Mouse (Mus musculus): ENCODE results near the gene Mid1ip1. TPM values are rescaled to one million over a fixed set of nuclear protein-coding genes. Genes with fewer than 3 reads are reported as not detected.

Gene Mid1ip1
- 10 to 100 TPM; 63.9 to 77.5 TPM for total RNA-seq (2021)
- long read RNA-seq, experiment 1, transcript Mid1ip1-202 (2 exons, 2,022 nt) = minor isoform, 21 of 156 reads
- long read RNA-seq, experiment 1, transcript Mid1ip1-201 (2 exons, 2,019 nt) = major isoform, 119 of 156 reads
- long read RNA-seq, experiment 1, partial matches to known transcripts = 0 of 156 reads
- long read RNA-seq, experiment 1, other reads (novel, unspliced or antisense) = 13 of 156 reads
- long read RNA-seq, experiment 2, transcript Mid1ip1-202 (2 exons, 2,022 nt) = minor isoform, 22 of 121 reads
- long read RNA-seq, experiment 2, transcript Mid1ip1-201 (2 exons, 2,019 nt) = major isoform, 85 of 121 reads
- long read RNA-seq, experiment 2, partial matches to known transcripts = 0 of 121 reads
- long read RNA-seq, experiment 2, other reads (novel, unspliced or antisense) = 12 of 121 reads

GRCm38 (mm10) chrX:10714696-10715140 is at the start of gene Mid1ip1:
Gene Mid1ip1, plus strand, starts transcription at chrX:10715013.
- intact Hi-C loops (cut with DNase I) = loop anchor here (5.0 to 10.0 kb wide), 5 partner anchors 63 to 543 kb away; no protein-coding TSS in a partner anchor
- peak; percentile 80 to 85 for DNase-seq

- DNase-seq = no peak
- intact Hi-C loops (cut with DNase I) = no loop called here
These were observed 20.2 kb upstream of the Mid1ip1 start for GRCm38 (mm10) chrX:10694455-10695180.

GRCm38 (mm10) chrX:10706728-10707127 is 8.1 kb upstream of the Mid1ip1 start:
- DNase-seq = no peak
- intact Hi-C loops (cut with DNase I) = no loop called here

- peak in 1 of 2 experiments; percentile 21 for DNase-seq
- intact Hi-C loops (cut with DNase I) = loop anchor here (10.0 kb wide), 2 partner anchors 261 to 381 kb away; no protein-coding TSS in a partner anchor
These were observed 775 bp upstream of the Mid1ip1 start for GRCm38 (mm10) chrX:10713839-10714637.

- intact Hi-C loops (cut with DNase I) = loop anchor here (5.0 to 10.0 kb wide), 5 partner anchors 60 to 540 kb away; no protein-coding TSS in a partner anchor
- DNase-seq = peak; percentile 87
These were observed 2.3 kb downstream of the Mid1ip1 start for GRCm38 (mm10) chrX:10716917-10717763.

- intact Hi-C loops (cut with DNase I) = loop anchor here (5.0 to 10.0 kb wide), 5 partner anchors 59 to 539 kb away; no protein-coding TSS in a partner anchor
- DNase-seq = peak; percentile 8 to 19
These were observed 3.4 kb downstream of the Mid1ip1 start for GRCm38 (mm10) chrX:10718021-10718837.

GRCm38 (mm10) chrX:10718838-10719539 is 4.2 kb downstream of the Mid1ip1 start:
- peak; percentile 51 to 53 for DNase-seq
- intact Hi-C loops (cut with DNase I) = loop anchor here (5.0 to 10.0 kb wide), 5 partner anchors 58 to 538 kb away; no protein-coding TSS in a partner anchor

GRCm38 (mm10) chrX:10720391-10720790 is 5.6 kb downstream of the Mid1ip1 start:
- intact Hi-C loops (cut with DNase I) = no loop called here
- no peak for DNase-seq

- intact Hi-C loops (cut with DNase I) = no loop called here
- no peak for DNase-seq
These were observed 9.8 kb downstream of the Mid1ip1 start for GRCm38 (mm10) chrX:10724571-10724970.

GRCm38 (mm10) chrX:10729488-10729887 is 14.7 kb downstream of the Mid1ip1 start:
- intact Hi-C loops (cut with DNase I) = no loop called here
- no peak for DNase-seq

- intact Hi-C loops (cut with DNase I) = no loop called here
- DNase-seq = peak; percentile 8 to 19
These were observed 19.6 kb downstream of the Mid1ip1 start for GRCm38 (mm10) chrX:10734453-10734852.

GRCm38 (mm10) chrX:10734874-10735273 is 20.1 kb downstream of the Mid1ip1 start:
- intact Hi-C loops (cut with DNase I) = no loop called here
- DNase-seq = no peak

GRCm38 (mm10) chrX:10758866-10759265 is 44.1 kb downstream of the Mid1ip1 start:
- no peak for DNase-seq
- intact Hi-C loops (cut with DNase I) = no loop called here

GRCm38 (mm10) chrX:10763476-10764016 is 48.7 kb downstream of the Mid1ip1 start:
- intact Hi-C loops (cut with DNase I) = no loop called here
- no peak for DNase-seq
